Mouse (Mus musculus): ENCODE results near the gene Theg.

The Theg gene

GRCm38 (mm10) chr10:79594872-79595589, 7.9 kb upstream of the Theg start:
- in situ Hi-C loops (cut with MboI; ENCODE audit: low sequenced_read_pairs): loop anchor here (10.0 kb wide), 1 partner anchor 50 kb away; the partner anchor contains the start of gene Odf3l2

DNA sequence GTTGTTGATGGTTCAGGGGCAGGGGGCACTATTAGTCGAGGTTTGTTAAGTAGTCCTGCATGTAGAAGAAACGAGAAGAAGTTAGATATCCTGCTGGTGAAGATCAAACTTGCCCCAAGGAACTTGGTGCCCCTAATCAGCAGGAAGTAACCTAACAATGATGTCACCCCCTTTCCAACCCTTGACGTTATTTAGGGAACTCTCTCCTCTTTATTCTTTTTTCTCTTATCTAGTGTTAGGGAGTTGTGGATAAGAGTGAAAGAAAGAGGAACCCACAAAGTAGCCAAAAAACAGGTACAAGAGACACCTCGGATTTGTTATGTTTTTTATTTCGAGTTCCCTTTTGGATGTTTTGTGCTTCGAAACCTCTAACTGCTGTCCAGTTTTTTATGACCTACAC, 7.0 kb upstream of the Theg start:
- in situ Hi-C loops (cut with MboI; ENCODE audit: low sequenced_read_pairs): loop anchor here (10.0 kb wide), 1 partner anchor 51 kb away; the partner anchor contains the start of gene Odf3l2

GRCm38 (mm10) chr10:79590702-79591101, 3.6 kb upstream of the Theg start:
- in situ Hi-C loops (cut with MboI; ENCODE audit: low sequenced_read_pairs): loop anchor here (10.0 kb wide), 1 partner anchor 54 kb away; the partner anchor contains the start of gene Odf3l2

- in situ Hi-C loops (cut with MboI; ENCODE audit: low sequenced_read_pairs): no loop called here
These were observed 608 bp upstream of the Theg start for GRCm38 (mm10) chr10:79587752-79588126.

GRCm38 (mm10) chr10:79586243-79586642, 888 bp downstream of the Theg start:
- in situ Hi-C loops (cut with MboI; ENCODE audit: low sequenced_read_pairs): no loop called here

DNA sequence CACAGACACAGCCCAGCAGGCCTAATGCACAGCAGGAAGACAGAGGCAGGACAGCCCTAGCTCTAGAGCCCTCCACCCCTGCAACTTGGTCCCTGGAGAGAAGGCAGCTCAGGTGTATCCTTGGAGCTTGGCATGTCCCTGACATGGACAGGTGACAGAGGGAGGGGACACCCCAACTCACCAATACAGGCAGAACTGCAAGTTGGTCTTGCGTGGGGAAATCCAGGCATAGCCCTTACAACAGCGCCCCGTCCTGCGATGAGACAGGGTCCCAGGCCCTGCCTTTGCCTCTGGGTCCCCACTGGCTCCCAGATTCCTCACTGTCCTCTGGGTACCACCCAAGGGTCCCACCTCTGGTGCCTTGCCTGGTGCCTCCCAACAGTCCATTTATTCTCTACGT, 1.4 kb downstream of the Theg start:
- in situ Hi-C loops (cut with MboI; ENCODE audit: low sequenced_read_pairs): no loop called here

DNA sequence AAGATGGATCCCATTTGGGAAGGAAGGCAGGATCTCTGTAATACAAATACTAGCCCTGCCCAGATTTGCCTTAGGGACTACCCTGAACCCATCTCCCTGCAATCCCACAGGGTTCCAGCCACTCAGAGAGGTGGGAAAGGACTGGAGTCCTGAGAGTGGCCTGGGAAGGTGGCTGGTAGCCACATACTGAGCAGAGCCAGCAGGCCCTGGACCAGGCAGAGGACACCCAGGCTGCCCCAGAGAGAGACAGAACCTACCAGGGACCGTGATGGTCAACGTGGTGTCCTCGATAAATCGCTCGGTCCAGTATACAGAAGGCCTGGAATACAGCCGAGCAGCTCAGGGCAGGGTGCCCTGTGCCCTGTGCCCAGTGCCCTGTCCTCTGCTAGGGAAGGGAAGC, 2.0 kb downstream of the Theg start:
- in situ Hi-C loops (cut with MboI; ENCODE audit: low sequenced_read_pairs): no loop called here

- in situ Hi-C loops (cut with MboI; ENCODE audit: low sequenced_read_pairs): no loop called here
These were observed 2.7 kb downstream of the Theg start for GRCm38 (mm10) chr10:79584426-79584825.

- in situ Hi-C loops (cut with MboI; ENCODE audit: low sequenced_read_pairs): no loop called here
These were observed 3.1 kb downstream of the Theg start for GRCm38 (mm10) chr10:79584021-79584420.

DNA sequence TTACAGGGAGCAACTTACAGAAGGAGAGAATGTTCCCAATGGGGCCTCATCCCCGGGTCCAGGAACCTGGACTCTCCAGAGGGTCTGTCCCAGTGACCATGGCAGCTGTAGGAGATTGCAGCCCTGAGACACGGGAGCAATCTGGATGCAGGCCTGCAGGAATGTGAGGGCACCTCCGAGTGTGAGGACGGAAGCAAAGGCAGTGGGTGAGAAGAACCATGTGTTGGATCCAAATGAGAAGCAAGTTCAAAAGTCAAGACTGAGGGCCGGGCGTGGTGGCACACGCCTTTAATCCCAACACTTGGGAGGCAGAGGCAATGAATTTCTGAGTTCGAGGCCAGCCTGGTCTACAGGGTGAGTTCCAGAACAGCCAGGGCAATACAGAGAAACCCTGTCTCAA, 5.6 kb downstream of the Theg start:
- in situ Hi-C loops (cut with MboI; ENCODE audit: low sequenced_read_pairs): no loop called here

GRCm38 (mm10) chr10:79580811-79581210, 6.3 kb downstream of the Theg start:
- in situ Hi-C loops (cut with MboI; ENCODE audit: low sequenced_read_pairs): no loop called here

DNA sequence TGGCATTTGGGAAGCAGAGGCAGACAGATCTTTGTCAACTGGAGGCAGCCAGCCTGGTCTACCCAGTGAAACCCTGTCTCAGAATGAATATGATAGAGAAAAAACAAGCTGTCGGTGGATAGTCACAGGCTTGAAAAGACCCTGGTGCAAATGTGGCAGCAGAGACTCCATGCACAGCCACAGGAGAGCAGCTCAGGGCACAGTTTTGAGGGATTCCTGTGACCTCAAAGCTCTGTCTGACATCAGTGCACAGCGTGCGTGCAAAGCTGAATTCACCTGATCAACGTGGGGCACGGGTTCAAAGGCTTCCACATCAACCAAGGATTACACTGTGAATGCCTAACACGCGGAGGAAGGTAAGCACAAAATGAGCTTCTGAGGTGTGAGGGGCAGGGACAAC, 6.8 kb downstream of the Theg start:
- in situ Hi-C loops (cut with MboI; ENCODE audit: low sequenced_read_pairs): no loop called here

- in situ Hi-C loops (cut with MboI; ENCODE audit: low sequenced_read_pairs): no loop called here
These were observed 7.3 kb downstream of the Theg start for GRCm38 (mm10) chr10:79579781-79580180.

- in situ Hi-C loops (cut with MboI; ENCODE audit: low sequenced_read_pairs): no loop called here
These were observed 8.2 kb downstream of the Theg start for GRCm38 (mm10) chr10:79578891-79579290.

DNA sequence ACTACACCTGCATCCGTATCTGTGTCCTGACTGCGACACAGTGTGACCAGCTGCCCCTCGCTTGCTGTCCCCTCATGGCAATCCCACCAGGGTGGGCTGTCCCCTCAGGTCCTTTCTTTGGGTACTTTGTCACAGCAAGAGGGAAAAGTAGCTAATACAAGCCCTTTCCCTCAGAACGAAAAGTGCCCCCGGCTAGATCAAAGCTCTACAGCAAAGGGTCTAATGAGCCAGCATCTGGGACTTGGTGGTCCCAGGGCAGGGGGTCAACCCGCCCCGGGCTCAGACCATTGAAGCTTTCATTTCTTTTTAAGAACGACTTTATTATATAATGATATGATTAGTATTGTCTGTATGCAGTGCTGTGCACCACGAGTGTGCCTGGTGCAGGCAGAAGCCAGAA, 8.9 kb downstream of the Theg start:
- in situ Hi-C loops (cut with MboI; ENCODE audit: low sequenced_read_pairs): no loop called here

DNA sequence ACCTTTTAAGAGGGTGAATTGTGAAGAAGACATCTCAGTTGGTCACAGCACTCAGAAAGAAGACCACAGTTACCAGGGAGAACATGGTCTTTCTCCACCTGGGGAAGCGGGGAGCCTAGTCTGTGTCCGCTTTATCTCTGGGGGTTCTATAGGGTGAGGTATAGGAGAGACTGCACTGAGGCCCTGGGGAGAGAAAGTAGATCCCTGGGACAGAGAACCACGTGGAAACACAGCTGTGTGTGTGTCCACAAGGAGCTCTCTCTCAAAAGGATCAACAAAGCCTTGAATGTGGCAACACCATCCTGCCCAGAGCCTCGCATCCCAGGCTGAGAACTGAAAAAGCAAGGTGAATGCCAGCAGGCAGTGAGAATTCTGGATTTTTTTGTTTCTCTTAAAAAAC, 9.8 kb downstream of the Theg start:
- in situ Hi-C loops (cut with MboI; ENCODE audit: low sequenced_read_pairs): no loop called here

GRCm38 (mm10) chr10:79575754-79576153, 11.4 kb downstream of the Theg start:
- in situ Hi-C loops (cut with MboI; ENCODE audit: low sequenced_read_pairs): no loop called here

DNA sequence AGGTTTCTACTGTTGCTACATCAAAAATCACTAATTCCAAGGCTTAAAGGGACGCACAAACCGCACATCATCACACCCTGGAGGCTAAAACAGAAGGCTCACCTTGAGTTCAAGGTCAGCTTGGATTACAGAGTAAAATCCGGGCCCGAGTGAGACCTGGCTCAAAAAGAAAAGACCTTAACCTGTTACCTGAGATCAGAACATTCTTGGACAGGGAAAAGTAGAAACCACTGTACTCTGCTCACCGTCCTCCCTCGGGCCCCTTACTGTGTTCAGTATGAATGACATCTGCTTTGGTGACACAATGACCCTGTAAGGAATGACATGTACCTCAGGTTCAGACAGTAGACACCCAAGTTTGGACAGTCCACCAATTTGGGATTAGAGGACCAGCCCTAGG, 12.3 kb downstream of the Theg start:
- in situ Hi-C loops (cut with MboI; ENCODE audit: low sequenced_read_pairs): no loop called here

DNA sequence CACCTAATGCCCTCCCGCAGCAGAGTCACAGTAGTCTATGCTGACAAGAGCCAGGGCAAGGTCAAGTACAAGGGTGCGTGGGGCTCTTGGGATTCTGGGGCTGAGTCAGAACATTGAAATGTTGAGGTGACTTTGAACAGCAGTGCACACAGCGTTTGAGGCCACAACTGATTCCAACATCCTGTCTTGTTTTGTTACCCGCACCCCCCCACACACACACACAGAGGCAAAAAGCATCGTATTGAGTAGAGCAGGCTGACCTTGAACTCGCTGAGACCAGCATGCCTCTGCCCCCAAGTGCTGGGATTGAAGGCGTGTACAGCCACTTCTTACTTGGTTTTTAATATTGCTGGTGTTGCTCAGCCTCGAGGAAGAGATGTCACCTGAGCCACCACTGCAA, 12.8 kb downstream of the Theg start:
- in situ Hi-C loops (cut with MboI; ENCODE audit: low sequenced_read_pairs): no loop called here

DNA sequence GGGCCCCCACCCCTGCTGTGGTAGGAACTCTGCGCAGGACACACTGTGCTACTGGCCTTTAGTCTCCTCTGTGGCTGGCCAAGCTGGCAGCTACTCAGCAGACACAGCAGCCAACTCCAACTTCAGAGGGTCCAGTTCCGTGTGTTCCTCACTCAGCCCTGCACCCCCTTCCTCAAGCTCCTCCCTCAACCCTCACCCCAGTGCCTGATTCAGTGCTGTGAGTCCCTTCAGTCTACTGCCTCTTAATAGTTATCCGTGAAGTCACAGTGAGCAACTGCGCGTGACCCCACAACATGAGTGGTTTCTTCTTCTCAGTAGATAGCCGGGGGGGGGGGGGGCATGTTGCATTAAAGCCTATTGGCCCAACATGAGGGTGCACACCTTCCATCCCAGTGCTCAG, 13.5 kb downstream of the Theg start:
- in situ Hi-C loops (cut with MboI; ENCODE audit: low sequenced_read_pairs): no loop called here

- in situ Hi-C loops (cut with MboI; ENCODE audit: low sequenced_read_pairs): no loop called here
These were observed 15.8 kb downstream of the Theg start for GRCm38 (mm10) chr10:79571314-79571713.

DNA sequence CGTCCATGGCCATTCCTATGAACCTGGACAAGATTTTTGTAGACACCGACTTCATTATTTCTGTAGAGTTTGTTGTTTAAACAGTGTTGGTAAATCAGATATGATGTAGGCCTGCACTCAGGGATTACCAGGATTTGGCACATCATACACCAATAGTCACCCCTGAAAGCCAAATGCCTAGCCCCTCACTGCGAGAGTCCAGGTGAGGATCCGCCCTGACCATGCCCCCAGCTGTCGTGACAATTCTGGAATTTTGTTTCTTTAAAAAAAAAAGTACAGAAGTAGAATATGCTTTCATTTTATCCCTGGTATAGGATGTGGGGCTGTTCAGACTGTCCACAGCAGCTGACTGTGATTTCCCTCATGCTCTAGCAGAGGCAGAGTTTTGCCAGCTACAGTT, 17.2 kb downstream of the Theg start:
- in situ Hi-C loops (cut with MboI; ENCODE audit: low sequenced_read_pairs): no loop called here

DNA sequence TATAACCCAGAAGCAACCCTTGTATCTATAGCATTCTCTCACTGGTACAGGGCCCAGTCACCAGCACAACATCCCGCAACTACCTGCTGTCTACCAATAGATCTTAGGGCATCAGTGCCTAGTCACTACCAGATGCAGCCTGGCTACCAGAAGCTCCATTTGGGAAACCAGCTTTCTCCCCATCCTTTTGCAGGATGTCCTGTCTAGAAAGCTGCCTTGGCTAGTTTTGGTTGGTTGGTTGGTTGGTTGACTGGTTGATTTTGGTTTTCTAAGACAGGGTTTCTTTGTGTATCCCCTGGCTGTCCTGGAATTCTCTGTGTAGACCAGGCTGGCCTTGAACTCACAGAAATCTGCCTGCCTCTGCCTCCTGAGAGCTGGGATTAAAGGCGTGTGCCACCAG, 27.4 kb downstream of the Theg start:
- in situ Hi-C loops (cut with MboI; ENCODE audit: low sequenced_read_pairs): no loop called here

Measured in CH12F3 (cell line).